Mouse (Mus musculus): ENCODE measurements around the gene Wasf1.

DNA sequence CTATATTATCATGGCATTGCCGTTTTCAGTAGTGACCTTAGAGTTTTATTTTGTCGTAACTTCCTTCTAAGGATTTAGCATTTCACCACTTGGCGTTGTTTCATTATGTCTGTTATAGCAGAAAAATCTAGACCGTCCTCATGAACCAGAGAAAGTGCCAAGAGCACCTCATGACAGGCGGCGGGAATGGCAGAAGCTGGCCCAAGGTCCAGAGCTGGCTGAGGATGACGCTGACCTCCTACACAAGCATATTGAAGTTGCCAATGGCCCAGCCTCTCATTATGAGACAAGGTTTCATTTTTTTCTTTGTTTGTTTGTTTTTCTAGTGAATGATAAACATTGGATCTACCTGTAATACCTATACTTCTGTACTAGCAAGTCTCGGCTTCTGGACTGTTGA lies 49.7 kb downstream of the Wasf1 start:
- no peak for TF ChIP-seq CTCF (IDR thresholded peaks at IDR 0.05; ENCODE audit: borderline replicate concordance, control insufficient read depth, extremely low read depth, insufficient read depth, low read length, poor library complexity)
- no peak for TF ChIP-seq POLR2A (IDR thresholded peaks at IDR 0.05; ENCODE audit: control insufficient read depth, extremely low read depth, insufficient read depth, low read length, poor library complexity)
